Mouse (Mus musculus) cortical plate, adult 2 months (tissue): ENCODE results near the gene Pacsin3.

Experiments used
- CTCF ChIP-seq: fragments of 200-500 bp; IDR thresholded peaks from 2 replicates; pipeline ENCODE4 v1.5.1; 2011; ENCODE audit warnings: mild to moderate bottlenecking, control low read depth, low read length; ENCODE audit not compliant: insufficient read depth; ENCODE audit errors: extremely low read depth
- POLR2A ChIP-seq: fragments of 200-500 bp; IDR thresholded peaks from 2 replicates; pipeline ENCODE4 v1.6.1; 2011; ENCODE audit warnings: mild to moderate bottlenecking, low read length, control low read depth; ENCODE audit not compliant: insufficient read depth; ENCODE audit errors: extremely low read depth

- TF ChIP-seq POLR2A (no peak), CTCF (no peak)
These were observed 46.1 kb downstream of the Pacsin3 start for GRCm38 (mm10) chr2:91301836-91302235.
